Mouse (Mus musculus): ENCODE measurements around the gene 2700049A03Rik.

GRCm38 (mm10) chr12:71249348-71249747, 112.7 kb downstream of the 2700049A03Rik start:
- no peak for TF ChIP-seq CTCF (IDR thresholded peaks at IDR 0.05; ENCODE audit: low read depth)
- TF ChIP-seq EP300 (IDR thresholded peaks at IDR 0.05; ENCODE audit: low read depth), result no peak

Measured in liver, embryonic 14.5 days (tissue).